Mouse (Mus musculus) hindbrain, embryonic 16.5 days (tissue): ENCODE measurements around the gene Igsf9. TPM values are rescaled to one million over a fixed set of nuclear protein-coding genes. Genes with fewer than 3 reads are reported as not detected.

Experiments used
- ATAC-seq: fragments of 200-750 bp; cut with Nextera tagmentation; 2 replicates; pipeline ENCODE4 v1.8.0; 2017; ENCODE audit warnings: moderate TSS enrichment, moderate library complexity
- H3K27ac ChIP-seq: fragments of 300-500 bp; sonication (generic); 2 replicates; pipeline ENCODE4 v1.5.1; 2014; ENCODE audit warnings: low read depth, mild to moderate bottlenecking, control low read depth, low read length, moderate library complexity
- H3K27me3 ChIP-seq: fragments of 300-500 bp; sonication (generic); replicated peaks from 2 replicates; pipeline ENCODE4 v1.6.1; 2014; ENCODE audit warnings: low read length; ENCODE audit not compliant: control insufficient read depth, insufficient read depth
- H3K36me3 ChIP-seq: fragments of 300-500 bp; sonication (generic); 2 replicates; pipeline ENCODE4 v1.6.1; 2014; ENCODE audit warnings: mild to moderate bottlenecking, low read length, moderate library complexity, mixed read lengths; ENCODE audit not compliant: control insufficient read depth, insufficient read depth
- H3K4me1 ChIP-seq: fragments of 300-500 bp; sonication (generic); 2 replicates; pipeline ENCODE4 v1.6.1; 2014; ENCODE audit warnings: low read depth, low read length; ENCODE audit not compliant: control insufficient read depth, insufficient read depth
- H3K4me2 ChIP-seq: fragments of 300-500 bp; sonication (generic); 2 replicates; pipeline ENCODE4 v1.6.1; 2014; ENCODE audit warnings: mild to moderate bottlenecking, low read length, control low read depth, moderate library complexity
- H3K4me3 ChIP-seq: fragments of 300-500 bp; sonication (generic); 2 replicates; pipeline ENCODE4 v1.5.1; 2014; ENCODE audit warnings: mild to moderate bottlenecking, low read length, control low read depth, moderate library complexity
- H3K9ac ChIP-seq: fragments of 300-500 bp; sonication (generic); 2 replicates; pipeline ENCODE4 v1.6.1; 2014; ENCODE audit warnings: low read depth, mild to moderate bottlenecking, control low read depth, low read length, moderate library complexity
- H3K9me3 ChIP-seq: fragments of 300-500 bp; sonication (generic); 2 replicates; pipeline ENCODE4 v1.6.1; 2014; ENCODE audit warnings: mild to moderate bottlenecking, low read length, moderate library complexity; ENCODE audit not compliant: control insufficient read depth
- WGBS: fragments of 180-500 bp; shearing (Covaris S2); extraction: QIAGEN DNeasy Blood & Tissue Kit; methylation state at CpG from one replicate; pipeline ENCODE4 v1.1.7; 2014; 5-methylcytosine and 5-hydroxymethylcytosine counted together
- polyA plus RNA-seq: library from polyadenylated mRNA; unstranded; fragments of >200 nt; fragmentation: Nextera tagmentation; extraction: Ambion mirVana; gene quantifications from 2 replicates; pipeline ENCODE4 v1.2.1, GENCODE M21; 2015

Igsf9 gene
- polyA plus RNA-seq, 1 experiment from 2014 or later, result 32.9 TPM

DNA sequence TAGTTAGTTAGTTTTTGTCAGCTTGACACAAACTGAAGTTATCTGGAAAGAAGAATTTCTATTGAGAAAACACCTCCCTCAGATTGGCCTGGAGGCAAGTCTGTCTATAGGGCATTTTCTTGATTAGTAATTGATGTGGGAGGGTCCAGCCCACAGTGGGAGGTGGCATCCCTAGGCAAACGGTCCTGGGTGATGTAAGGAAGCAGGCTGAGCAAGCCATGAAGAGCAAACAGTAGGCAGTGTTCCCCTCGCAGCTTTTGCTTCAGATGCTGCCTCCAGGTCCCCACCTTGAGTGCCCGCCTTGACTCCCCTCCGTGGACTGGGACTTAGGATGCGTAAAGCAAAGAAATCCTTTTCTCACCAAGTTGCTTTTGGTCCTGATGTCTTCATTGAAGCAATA, 27.6 kb downstream of the Igsf9 start:
- no peaks in the 10 kb centered on the region for H3K9me3 ChIP-seq
- H3K36me3 ChIP-seq, result no peaks in the 10 kb centered on the region
- no peak overlapping the region for H3K4me3 ChIP-seq
- H3K4me1 ChIP-seq, result 0 out of 2 replicates have a peak, but pooled peaks cover 3% of the 10 kb centered on the region
- H3K27me3 ChIP-seq, result no peaks in the 10 kb centered on the region
- no peak overlapping the region for H3K4me2 ChIP-seq
- WGBS, result 79% methylated on average over 5 of the region's 5 CpGs
- no peak overlapping the region for H3K27ac ChIP-seq
- no peak overlapping the region for H3K9ac ChIP-seq
- no peak for ATAC-seq

DNA sequence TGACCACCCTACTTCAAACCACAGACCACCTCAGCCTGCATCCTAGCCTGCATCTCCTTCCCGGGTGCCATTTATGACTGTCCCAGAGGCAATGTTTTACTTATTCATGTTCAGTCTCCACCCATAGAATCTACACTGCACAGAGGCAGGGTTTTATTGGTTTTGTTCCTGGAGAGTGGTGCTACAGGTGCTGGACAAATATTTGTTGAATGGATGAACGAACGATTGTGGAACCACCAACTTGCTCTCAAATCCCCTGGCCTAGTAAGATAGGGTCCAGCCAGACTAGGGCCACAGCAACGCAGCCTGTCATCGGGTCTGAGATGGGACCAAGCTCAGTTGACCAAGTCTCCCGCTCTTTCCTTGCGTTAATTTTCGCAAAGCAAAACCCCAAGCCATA, 28.4 kb downstream of the Igsf9 start:
- no peak overlapping the region for H3K4me3 ChIP-seq
- H3K36me3 ChIP-seq, result no peaks in the 10 kb centered on the region
- WGBS, result 49% methylated on average over 8 of the region's 8 CpGs
- no peaks in the 10 kb centered on the region for H3K9me3 ChIP-seq
- 0 out of 2 replicates have a peak, but pooled peaks cover 3% of the 10 kb centered on the region for H3K4me1 ChIP-seq
- no peak overlapping the region for H3K4me2 ChIP-seq
- no peaks in the 10 kb centered on the region for H3K27me3 ChIP-seq
- H3K9ac ChIP-seq, result no peak overlapping the region
- no peak for ATAC-seq
- no peak overlapping the region for H3K27ac ChIP-seq

DNA sequence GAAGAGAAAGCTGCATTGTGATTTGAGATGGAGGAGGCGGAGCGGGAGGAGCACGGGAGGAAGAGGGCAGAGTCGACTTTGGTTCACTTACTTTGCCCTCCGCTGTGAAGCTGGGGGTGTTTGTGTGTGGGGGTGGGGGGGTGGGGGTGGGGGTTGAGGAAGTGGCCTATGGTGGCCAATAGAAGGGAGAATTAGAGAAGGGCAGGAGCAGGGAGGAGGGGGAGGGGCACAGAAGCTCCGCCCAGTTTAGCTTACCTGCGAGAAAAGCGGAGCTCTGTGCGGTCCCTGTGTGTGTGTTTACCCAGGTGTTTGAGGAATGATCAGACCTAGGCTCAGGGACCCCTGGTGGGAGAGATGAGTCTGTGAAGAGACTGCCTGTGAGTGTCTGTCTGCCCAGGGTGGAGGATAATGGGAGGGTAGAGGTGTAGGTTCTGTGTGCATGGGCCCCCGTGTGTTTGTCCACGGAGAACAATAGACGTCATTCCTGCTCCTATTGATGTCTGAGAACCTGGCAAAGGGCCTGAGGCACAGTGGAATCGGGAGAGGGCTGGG, 28.9 kb downstream of the Igsf9 start:
- WGBS, result 33% methylated on average over 13 of the region's 13 CpGs
- no peak for ATAC-seq
- Histone ChIP-seq H3K4me1 (0 out of 2 replicates have a peak, but pooled peaks cover 3% of the 10 kb centered on the region), H3K9me3 (no peaks in the 10 kb centered on the region), H3K27ac (no peak overlapping the region), H3K4me2 (no peak overlapping the region), H3K4me3 (no peak overlapping the region), H3K36me3 (no peaks in the 10 kb centered on the region), H3K9ac (no peak overlapping the region), H3K27me3 (no peaks in the 10 kb centered on the region)

DNA sequence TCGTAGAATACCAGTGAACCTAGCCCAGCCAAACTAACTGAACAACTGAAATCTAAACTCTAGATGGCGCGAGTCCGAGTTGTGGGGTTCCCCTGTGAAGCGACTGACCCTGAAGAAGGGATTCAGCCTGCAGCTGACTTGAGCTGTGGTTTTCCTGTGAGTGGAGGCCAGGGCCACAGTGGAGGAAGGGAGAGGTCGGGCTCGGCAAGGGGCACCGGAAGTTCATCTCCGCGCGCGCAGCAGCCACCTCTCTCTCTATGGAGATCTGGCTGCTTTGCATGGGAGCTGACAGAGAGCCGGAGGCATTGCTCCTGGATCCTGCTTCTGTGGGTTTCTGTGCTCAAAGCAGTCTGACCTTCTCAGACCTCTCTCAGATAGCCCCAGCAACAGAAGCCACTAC, 31.4 kb downstream of the Igsf9 start:
- no peak for ATAC-seq
- Histone ChIP-seq H3K4me1 (0 out of 2 replicates have a peak, but pooled peaks cover 3% of the 10 kb centered on the region), H3K4me3 (no peak overlapping the region), H3K9me3 (no peaks in the 10 kb centered on the region), H3K27me3 (no peaks in the 10 kb centered on the region), H3K4me2 (peak overlapping the region; percentile 32), H3K27ac (no peak overlapping the region), H3K9ac (no peak overlapping the region), H3K36me3 (no peaks in the 10 kb centered on the region)
- 35% methylated on average over 13 of the region's 13 CpGs for WGBS

DNA sequence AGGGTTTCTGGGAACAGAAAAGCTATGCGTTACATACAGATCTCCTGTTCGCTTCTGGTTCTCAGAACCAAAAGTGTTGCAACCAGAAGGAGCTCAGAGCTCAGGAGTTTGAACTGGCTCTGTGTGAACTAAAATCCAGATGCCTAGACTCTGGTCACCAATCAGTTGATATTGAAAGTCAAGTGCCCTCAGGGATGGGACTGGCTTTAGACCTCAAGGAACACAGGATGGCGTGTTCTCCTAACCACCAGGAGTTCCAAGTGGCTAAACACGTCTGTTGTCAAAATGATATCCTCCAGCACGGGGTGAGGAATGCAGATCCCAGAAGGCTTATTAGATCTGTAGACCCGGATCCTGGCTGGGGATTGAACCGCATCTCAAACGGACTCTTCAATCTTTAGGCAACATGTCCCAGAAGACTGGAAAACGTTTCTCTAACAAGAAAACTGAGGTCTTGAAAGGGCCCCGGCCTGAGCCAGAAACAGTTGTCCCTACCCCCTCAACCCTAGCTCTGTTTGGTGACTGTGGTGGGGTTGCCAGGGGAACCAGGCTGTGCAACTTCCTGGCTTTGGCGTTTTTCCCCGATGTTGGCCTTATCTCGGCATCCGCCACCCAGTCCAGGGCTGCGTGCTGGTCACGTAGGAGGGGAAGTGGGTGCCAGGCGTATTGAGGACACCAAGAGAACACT, 32.1 kb downstream of the Igsf9 start:
- no peaks in the 10 kb centered on the region for H3K9me3 ChIP-seq
- no peak overlapping the region for H3K4me3 ChIP-seq
- H3K36me3 ChIP-seq, result no peaks in the 10 kb centered on the region
- H3K27me3 ChIP-seq, result no peaks in the 10 kb centered on the region
- H3K27ac ChIP-seq, result no peak overlapping the region
- 0 out of 2 replicates have a peak, but pooled peaks cover 3% of the 10 kb centered on the region for H3K4me1 ChIP-seq
- peak; percentile 43; the same call in 1 of the 2 replicates for ATAC-seq
- WGBS, result 70% methylated on average over 17 of the region's 17 CpGs
- no peak overlapping the region; the same call in 1 of the 2 replicates for H3K4me2 ChIP-seq
- no peak overlapping the region for H3K9ac ChIP-seq

DNA sequence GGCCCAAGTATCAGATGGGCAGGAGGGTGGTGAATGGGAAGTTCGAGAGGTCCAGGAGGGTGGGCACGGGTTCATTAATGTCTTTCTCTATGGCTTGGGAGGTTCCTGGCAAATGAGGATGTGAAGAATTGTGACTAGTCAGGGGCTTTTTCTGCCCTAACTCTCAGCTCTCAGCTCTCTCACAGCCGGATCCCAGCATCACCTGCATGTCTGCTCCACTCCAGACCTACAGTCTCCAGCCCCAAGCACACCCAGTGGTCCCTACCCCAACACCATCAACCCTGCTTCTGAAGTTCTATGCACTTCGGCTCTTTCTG, 32.6 kb downstream of the Igsf9 start:
- ATAC-seq, result no peak
- Histone ChIP-seq H3K9me3 (no peaks in the 10 kb centered on the region), H3K27me3 (no peaks in the 10 kb centered on the region), H3K9ac (no peak overlapping the region), H3K4me2 (no peak overlapping the region), H3K4me1 (0 out of 2 replicates have a peak, but pooled peaks cover 3% of the 10 kb centered on the region), H3K27ac (no peak overlapping the region), H3K4me3 (no peak overlapping the region), H3K36me3 (no peaks in the 10 kb centered on the region)
- 79% methylated on average over 4 of the region's 4 CpGs for WGBS

DNA sequence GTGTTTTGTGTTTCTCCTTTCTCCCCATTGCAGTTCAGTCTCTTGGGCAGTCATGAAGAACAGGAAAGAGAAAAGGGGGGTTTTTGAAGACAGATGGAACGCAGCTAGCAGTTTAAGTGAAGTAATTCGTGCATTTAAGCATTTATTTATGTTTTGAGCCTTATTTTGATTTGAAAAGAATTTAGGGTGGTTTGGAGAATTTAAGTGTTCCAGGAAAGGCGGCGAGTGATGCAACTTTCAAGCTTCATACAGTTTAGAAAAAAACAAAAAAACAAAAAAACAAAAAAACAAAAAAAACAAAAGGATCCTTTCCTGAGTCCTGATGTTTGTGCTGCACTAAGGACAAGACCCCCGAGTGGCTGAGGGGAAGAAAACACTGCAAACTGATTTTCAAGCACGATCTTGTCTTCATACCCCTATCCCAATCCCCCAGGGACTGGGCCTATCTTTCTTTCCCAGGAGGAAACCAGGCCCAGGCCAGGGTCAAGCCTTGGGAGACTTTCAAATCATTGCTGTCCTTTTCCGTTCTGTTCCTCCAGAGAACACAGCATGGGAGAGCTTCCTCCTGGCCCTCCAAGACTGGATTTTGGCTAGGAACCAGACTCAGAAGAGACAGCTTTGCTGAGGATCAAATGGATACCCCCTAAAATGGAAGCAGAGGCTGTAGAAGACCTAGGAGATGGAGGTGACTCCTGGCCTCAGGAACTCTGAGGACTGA, 33.1 kb downstream of the Igsf9 start:
- no peak for ATAC-seq
- 81% methylated on average over 7 of the region's 7 CpGs for WGBS
- no peak overlapping the region for H3K27ac ChIP-seq

DNA sequence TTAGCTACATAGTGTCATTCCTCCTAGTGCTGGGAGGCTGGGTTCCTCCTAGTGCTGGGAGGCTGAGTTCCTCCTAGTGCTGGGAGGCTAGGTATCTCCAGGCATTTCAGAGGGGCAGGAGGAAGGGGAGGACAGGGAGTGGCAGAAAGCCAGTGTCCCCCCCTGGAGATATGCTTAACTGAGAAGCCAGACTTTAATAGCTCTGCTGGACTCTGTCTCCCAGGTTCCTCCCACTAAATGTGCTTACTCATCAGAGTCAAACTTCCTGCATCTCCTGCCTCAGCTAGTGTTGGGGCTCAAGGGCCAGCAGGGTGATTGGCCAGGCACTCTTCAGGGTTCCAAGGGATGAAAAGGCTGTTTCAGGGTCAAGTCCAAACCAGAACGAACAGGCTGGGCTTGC, 33.8 kb downstream of the Igsf9 start:
- no peaks in the 10 kb centered on the region for H3K9me3 ChIP-seq
- no peak overlapping the region for H3K4me3 ChIP-seq
- H3K4me1 ChIP-seq, result peaks cover 6% of the 10 kb centered on the region; the same call in 1 of the 2 replicates
- no peaks in the 10 kb centered on the region for H3K36me3 ChIP-seq
- no peak overlapping the region for H3K4me2 ChIP-seq
- WGBS, result 74% methylated on average over 1 of the region's 1 CpGs
- no peak for ATAC-seq
- H3K9ac ChIP-seq, result no peak overlapping the region
- no peak overlapping the region for H3K27ac ChIP-seq
- H3K27me3 ChIP-seq, result no peaks in the 10 kb centered on the region

More for the DNA sequence above, 33.1 kb downstream of the Igsf9 start:
- no peaks in the 10 kb centered on the region for H3K36me3 ChIP-seq
- H3K4me3 ChIP-seq, result no peak overlapping the region
- H3K4me2 ChIP-seq, result no peak overlapping the region
- no peak overlapping the region for H3K9ac ChIP-seq
- 0 out of 2 replicates have a peak, but pooled peaks cover 3% of the 10 kb centered on the region for H3K4me1 ChIP-seq
- no peaks in the 10 kb centered on the region for H3K9me3 ChIP-seq
- H3K27me3 ChIP-seq, result no peaks in the 10 kb centered on the region

DNA sequence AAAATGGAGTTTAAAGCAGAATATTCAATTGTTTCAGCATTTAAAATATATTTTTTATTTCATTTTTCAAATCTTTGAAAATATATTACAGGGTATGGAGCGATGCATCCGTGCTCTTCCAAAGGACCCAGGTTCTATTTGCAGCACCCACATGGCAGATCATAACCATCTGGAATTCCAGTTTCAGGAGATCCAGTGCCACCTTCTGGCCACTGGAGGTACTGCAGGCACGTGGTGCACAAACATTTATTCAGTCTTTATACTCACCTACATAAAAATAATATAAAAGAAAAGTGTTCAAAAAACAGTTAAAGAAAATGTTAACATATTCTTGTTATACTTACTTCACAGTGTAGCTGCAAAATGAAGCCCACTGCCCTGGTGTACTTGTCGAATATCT, 36.4 kb downstream of the Igsf9 start:
- no peak overlapping the region for H3K4me2 ChIP-seq
- no peak overlapping the region for H3K4me3 ChIP-seq
- H3K27ac ChIP-seq, result no peak overlapping the region
- H3K27me3 ChIP-seq, result 0 out of 2 replicates have a peak, but pooled peaks cover 2% of the 10 kb centered on the region
- H3K9me3 ChIP-seq, result no peaks in the 10 kb centered on the region
- no peak for ATAC-seq
- no peak overlapping the region for H3K9ac ChIP-seq
- H3K4me1 ChIP-seq, result peaks cover 9% of the 10 kb centered on the region
- 76% methylated on average over 4 of the region's 4 CpGs for WGBS
- H3K36me3 ChIP-seq, result no peaks in the 10 kb centered on the region
